Mouse (Mus musculus): ENCODE measurements around the gene Efhc2.

- no peak for TF ChIP-seq MYOD1 (IDR thresholded peaks at IDR 0.05; ENCODE audit: control insufficient read depth in 1 of 3, insufficient read length in 2 of 3, low read depth in 2 of 3)
- TF ChIP-seq E2F4 (IDR thresholded peaks at IDR 0.05; ENCODE audit: insufficient read depth) = no peak
Measured at GRCm38 (mm10) chrX:17283899-17284298, 35.3 kb downstream of the Efhc2 start.
